Mouse (Mus musculus) layer of hippocampus, adult 8-10 months (tissue): Measurements from ENCODE around the gene Arpc5. TPM values are rescaled to one million over a fixed set of nuclear protein-coding genes. Genes with fewer than 3 reads are reported as not detected.
"Not testable (repeated sequence)": the region's sequence is repeated elsewhere in the genome, so short reads cannot be mapped to it uniquely, and the experiment has no call there.

Experiments
- DNase-seq, 2 experiments: peaks; one replicate each; pipeline ENCODE4 v3.0.0; 2022; ENCODE audit warnings: low spot score in 2 of 2
- total RNA-seq, 4 experiments: library from RNA; stranded (reverse); gene quantifications; 2 replicates each; pipeline ENCODE4 v1.2.4; 2022

Arpc5 gene
- total RNA-seq, 4 experiments from 2014 or later, result 167 to 172 (median 171) TPM

DNA sequence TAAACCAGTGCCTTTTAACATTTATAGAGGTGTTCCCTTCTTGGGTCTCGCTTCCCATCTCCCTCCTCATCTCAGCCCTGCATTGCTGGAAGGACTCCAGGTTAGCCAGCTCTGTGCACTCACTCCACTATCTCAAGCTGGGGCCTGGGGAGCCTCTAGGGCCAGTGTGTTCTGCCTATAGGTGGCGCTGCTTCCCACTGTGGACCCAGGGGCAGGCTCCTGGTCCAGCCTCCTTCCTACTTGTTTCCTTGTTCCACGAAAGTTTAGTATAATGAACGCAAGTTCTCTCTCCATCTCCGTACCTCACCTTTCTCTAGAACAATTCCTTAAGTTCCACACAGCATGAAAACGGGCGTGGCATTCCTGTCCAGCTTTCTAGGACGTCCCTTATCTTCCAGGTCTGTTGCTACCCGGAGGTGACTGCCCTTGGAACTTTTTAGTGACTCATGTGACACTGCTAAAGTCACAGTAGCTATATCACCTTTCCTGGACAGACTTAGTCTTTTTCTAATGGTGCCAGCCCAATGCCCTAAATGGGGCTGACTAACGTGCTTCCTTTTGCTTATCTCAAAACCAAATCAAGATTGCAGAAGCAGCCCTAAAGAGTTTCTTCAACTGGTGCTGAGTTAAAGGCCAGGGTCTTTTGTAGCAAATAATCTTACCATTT is 12.9 kb downstream of the Arpc5 start:
- DNase-seq, result peak; percentile 44 to 78

DNA sequence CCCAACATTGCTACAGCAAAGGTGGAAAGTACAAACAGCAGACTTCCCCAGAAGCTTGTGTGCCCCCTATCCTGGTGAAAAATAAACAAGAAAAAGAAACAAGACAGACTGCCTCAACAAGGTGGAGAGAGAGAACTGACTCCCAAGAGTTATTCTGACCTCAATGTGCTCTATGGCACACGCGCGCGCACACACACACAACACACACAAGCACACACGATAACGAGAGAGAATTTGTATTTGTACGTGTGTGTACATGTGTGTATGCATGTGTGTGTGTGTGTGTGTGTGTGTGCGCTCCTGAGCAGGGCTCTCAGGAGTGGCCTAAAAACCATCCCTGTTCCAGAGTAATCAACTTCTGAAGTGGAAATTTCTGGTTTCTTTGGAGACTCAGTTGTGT is 18.3 kb downstream of the Arpc5 start:
- no peak for DNase-seq

DNA sequence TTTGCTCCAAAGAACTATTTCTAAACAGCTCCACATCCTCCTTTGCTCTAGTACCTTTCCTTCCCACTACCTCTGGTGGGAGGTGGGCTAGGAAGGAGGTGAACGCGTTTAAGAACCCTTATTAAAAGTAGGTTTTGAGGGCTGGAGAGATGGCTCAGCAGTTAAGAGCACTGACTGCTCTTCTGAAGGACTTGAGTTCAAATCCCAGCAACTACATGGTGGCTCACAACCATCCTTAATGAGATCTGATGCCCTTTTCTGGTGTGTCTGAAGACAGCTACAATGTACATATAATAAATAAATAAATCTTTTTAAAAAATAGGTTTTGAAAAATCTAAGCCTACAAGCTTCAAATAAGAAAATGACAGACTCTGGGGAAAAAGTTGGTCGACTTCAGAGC is 19.1 kb downstream of the Arpc5 start:
- not testable (repeated sequence) for DNase-seq

DNA sequence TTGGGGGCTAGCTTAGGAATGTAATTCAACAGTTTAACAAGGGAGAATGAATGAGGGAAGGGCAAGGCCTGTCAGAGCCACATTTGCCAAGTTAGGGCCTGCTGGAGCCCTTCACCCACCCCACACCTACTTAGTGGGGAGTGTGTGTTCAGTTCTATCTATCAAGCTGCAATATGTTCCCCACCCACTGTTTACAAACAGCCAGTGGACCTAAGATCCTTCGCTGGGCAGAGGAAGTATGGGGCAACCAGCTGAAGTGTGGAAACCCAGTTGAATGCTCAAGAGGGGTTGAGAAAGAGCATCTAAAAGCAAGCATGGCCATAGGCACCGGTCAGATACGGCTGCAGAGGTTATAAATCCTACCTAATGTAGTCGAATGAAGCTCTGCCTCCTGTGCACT is 20.6 kb downstream of the Arpc5 start:
- no peak for DNase-seq

DNA sequence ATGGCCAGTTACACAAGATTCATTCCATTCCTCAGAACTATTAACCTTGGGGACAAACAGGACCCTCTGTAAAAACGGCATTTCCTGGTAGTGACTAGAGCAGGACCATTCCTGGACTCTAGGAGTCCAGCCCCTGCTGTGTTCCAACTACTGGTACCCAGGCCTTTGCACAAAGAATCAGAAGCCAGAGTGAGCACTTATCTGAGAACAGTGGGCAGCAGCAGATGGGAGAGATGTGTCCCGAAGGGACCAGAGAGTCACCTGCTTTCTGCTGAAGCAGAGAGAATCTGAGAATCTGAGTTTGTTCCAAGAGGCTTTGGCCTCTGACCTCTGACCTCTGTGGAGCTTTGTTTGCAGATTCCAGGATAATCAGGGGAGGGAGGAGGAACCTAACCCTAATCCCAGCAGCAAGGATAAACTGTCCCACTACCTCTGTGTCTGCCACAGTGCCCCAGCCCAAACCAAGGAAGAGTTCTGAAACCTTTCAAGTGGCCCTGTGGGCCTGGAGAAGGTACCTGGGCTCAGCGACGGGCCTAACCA is 21.8 kb downstream of the Arpc5 start:
- DNase-seq, result no peak

DNA sequence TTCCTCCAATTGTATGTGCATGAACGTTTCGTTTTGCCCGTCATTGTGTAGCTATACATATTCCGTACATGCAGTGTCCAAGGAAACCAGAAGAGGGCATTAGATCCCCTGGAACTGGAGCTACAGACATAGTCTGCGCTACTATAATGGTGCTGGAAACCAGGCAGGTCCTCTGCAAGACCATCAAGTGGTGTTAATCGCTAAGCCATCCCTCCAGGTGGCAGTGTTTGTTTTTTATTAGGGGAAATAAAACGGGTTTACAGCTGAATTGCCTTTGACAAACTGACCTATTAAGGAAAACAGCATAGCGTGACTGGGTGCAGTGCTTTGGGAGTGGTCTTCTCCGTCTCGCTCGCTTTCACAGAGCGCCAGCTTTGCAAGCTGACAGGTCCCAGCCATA is 23.9 kb downstream of the Arpc5 start:
- no peak for DNase-seq

DNA sequence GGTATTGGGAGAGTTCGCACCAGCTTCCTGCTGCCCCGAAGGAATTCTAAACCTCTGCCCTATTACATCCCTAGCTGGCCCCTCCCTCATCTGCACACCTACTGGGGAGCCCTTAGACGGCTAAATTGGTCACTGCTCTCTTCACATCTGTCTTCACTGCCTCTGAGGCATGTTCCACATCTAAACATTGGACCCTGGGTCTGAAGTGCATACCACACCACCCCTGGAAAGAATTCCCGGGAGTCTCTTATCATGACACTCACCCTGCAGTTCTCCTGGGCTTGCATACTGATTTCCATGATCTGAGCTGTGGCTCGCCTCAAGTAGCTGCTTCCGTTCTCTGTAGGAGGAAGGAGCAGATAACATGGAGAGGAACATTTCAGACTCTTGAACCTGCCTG is 24.5 kb downstream of the Arpc5 start:
- no peak for DNase-seq

DNA sequence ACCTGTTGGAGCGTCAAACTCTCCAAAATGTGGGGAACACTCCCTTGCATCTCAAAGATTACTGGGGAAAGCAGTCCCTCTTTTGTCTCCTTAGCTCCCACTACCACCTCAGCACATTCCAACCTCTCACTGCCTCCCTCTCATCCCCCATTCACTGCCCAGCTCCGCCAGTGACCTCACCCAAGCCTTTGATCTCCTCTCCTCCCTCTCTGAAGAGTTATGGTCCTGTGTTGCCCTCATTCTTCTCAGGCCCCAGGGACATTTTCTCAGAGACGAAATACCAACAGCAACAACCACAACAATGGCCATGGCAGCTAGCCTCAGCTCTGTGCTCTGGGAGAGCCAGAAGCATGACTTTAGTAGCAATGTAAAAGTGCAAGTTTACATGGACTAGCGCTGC is 24.9 kb downstream of the Arpc5 start:
- DNase-seq, result no peak

DNA sequence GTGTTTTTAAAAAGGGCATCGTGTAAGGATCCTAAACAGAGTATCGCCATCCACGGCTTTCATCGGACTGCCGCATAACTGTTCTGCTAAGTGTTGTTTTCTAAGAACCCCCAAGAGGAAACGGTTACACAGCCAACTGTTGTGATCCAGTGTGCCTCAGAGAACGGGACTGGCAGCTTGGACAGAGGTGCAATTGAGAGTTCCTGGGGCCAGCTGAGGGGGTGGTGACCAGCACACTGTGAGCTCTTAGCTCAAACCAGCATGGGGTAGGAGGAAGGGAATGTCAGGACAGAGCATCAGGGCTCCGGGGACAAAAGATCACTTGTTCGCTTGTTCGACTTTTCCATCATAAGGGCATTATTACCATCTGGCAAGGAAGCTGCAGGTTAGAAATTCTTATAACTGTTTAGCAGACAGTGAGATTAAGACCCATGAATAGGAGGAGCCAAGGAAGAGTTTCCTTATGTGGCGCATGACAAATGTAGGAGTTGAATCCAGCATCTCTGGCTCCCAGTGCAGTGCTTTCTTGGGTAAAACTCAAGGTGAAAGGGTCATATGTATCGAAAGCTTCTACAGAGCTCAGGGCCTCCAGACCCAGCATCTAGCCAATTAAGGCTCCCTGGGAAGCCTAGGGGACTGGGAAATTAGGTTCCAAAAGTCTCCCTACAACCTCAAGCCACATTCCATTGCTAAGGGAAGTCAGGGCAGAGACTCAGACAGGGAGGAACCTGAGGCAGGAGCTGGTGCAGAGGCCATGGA is 26.6 kb downstream of the Arpc5 start:
- peak; percentile 51 to 63 for DNase-seq

DNA sequence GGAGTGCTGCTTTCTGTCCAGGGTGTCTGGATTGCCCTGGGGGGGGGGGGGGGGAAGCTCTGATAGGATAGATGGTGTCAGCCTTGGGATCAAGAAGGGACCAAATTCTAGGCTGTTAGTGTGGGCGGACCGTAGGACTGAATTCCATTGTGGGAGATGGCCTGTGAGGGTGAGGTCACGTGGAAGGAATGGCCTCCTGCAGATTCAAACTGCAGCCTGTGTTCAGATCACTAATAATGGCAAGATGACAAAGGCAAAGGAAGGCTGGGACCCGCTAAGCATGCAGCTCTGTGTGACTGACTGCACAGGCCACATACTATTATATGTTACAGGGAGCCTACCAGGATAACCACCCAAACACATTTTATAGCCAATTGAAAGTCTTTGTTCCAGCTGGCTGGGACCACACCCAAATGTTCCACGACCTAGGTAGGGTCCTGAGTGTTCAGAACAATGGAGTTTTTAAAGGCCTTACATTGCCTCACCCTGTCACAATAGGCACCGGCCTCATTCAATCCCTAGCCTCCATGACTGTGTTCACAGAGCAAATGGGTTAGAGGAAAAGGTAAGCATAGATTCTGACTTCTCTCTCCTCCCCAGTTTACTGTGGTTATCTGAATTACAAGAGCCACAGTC is 27.3 kb downstream of the Arpc5 start:
- no peak for DNase-seq

DNA sequence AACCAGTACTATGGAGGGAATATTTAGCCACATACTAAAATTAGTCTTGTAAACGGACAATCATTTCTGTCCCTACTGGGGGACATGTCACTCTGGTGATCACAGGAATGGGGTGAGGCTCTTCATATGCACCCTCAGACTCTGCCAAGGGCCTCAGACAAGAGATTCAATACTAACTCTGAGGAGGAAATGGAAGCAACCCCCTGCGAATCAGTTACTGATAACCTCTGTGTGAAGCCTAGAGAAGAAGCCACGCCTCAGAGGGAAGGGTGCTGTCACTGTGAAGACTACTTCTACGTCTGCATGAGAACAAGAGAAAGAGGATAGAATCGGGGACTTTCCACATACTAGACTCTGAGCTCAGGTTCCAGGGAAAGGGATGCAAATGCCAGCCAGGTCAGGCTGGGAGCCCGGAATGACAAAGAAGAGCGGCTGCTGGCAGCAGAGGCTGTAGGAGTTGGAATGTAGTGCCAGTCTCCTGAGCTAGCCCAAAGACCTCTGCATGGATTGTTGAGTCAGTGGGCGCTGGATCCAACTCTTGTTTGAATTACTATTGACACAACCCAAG is 29.4 kb downstream of the Arpc5 start:
- no peak for DNase-seq

DNA sequence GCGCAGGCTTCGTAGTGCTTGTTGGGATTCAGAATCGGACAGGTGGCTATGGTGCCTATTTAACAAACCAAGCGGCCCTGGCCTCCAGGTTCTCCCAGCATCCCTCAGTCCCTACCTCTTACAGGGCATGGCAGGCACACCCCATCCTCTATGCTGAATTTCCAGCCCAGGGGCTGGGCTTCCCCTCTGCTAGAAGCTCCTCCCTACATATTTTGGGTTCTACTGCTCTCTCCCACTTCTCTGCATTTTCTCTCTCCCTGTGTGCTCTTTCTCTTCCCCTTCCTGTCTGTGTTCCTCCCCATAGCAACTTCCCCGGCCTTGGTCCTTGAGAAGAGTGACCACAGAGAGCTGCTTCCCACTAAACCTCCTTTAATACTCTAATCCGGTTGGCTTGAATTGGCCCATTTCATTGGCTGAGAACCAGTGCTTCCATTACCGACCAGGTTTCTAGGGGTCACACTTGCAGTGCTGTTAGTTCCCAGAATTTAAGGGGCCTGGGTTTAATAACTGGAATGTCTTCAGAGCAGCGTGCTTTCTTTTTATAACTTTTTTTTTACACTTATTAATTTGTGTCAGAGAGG is 30.4 kb downstream of the Arpc5 start:
- DNase-seq, result no peak

DNA sequence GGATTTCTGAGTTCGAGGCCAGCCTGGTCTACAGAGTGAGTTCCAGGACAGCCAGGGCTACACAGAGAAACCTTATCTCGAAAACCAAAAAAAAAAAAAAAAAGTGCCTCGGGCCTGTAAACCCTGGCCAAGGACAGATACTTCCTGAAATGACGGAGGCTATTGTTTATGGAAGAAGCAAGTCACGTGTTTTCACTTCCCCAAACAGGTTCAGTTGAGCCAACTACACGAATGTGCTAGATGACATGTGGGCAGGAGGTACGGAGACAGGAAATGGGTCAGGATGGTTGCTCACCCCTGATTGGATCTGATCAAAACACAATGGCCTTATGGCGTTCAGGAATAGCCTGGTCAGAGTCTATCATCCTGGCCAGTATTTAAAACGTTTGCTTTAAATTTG is 31.8 kb downstream of the Arpc5 start:
- DNase-seq, result no peak

DNA sequence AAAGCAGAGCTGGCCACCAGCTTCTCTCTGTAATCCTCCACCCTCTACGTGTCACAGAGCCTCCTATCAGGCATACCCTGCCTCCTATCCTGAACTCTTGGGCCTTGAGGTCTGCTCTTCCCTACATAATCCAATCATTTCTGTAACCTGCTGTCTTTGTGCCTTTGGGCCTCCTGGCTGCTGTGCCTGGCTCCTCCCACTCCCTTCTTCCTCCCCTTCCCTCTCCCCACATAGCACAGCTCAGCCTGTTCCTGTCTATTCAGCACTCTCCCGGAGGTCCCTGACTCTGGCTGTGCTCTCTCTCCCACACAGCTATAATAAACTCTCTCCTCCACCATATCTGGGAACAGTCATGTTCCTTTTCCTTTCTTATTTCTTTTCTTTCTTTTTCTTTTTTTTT is 33.6 kb downstream of the Arpc5 start, which contains the start of gene Ncf2:
Ncf2 (plus strand) TSS at position 298 of the 400 bp plus-strand sequence.
- DNase-seq, result no peak

DNA sequence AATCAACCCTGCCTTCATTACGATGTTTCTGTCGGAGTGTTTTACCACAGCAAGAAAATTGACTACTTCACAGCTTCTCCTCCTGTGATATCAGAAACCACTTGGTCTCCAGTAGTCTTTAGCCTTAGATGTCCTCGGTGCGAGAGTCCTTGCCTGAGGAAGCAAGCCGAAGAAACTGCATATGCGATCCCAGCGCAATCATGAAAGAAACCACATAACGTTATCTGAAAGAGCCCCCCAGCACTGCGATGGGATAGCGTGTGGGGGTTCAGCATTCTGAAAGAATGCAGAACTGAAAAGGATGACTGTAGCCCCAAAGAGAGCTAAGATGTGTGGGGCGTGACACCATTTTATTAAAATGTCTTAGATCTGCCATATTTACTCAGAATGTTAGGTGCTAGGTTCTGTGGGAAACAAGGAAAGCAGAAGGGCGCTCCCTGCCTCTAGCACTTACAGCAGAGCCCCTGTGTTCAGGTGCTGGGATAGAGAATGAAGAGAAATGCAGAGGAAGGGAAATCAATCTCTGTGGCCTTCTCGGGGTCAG is 34.4 kb downstream of the Arpc5 start:
- DNase-seq, result no peak

DNA sequence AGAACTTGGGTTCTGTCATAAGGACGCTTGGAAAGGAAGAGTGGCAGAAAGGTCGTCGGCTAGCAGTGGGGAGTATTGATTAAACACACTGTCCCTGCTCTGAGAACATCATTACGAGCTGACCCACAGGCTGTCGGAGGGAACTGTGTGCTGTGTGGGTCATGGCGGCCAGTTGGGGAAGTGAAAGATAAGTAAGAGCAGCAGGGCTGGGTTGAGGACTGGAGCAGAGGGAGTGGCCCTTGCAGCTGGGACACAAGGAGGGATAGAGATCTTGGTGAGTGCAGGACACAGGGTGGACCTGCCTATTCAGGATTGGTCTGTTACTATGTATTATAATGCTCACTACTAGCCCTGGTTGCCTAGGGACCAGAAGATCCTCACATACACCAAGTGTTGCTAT is 38.6 kb downstream of the Arpc5 start:
- DNase-seq, result no peak

DNA sequence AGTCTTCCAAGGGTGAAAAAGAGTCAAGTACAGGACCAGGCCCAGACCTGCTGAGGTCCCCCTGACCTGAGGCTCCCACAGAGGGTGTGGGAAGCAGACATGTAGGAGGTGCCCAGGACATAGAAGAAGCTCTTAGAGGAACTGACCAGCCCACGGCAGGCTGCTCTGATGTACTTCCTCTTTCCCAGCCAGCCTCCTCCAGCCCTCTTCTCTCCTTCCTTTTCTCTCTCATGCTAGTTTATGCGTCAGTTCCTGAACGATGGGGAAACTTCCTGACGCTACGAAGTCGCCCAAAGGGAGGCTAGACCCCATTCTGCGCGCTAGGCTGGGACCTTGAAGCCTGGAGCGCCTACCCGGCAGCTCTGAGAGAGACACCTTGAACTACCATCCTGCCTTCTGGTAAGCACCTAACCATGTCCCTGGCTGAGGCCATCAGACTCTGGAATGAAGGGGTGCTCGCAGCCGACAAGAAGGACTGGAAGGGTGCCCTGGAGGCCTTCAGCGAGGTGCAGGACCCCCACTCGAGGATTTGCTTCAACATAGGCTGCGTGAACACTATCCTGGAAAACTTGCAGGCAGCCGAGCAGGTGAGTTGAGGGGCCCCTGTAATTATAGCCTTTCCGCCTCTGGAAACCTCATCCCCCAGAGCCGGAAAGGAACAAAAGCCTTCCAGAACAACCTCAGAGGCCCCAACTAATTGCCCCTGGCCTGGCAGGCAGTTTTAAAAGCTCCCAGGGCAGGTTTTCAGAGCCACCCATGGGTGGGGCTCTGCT is 41.5 kb downstream of the Arpc5 start:
- no peak for DNase-seq

DNA sequence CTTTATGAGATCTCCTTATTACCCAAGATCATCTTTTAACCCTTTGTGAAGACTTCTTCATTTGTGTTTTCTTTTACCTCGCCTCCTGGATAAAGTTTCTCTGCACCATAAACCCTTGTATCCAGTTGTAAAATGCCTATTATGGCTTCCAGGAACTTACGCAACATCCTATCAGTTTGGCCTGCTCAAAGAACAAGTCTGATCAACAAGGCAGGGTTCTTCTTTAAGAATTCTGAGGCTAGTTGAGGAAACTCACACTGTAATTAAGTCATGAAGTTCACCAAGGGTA is 42.0 kb downstream of the Arpc5 start:
- DNase-seq, result no peak

DNA sequence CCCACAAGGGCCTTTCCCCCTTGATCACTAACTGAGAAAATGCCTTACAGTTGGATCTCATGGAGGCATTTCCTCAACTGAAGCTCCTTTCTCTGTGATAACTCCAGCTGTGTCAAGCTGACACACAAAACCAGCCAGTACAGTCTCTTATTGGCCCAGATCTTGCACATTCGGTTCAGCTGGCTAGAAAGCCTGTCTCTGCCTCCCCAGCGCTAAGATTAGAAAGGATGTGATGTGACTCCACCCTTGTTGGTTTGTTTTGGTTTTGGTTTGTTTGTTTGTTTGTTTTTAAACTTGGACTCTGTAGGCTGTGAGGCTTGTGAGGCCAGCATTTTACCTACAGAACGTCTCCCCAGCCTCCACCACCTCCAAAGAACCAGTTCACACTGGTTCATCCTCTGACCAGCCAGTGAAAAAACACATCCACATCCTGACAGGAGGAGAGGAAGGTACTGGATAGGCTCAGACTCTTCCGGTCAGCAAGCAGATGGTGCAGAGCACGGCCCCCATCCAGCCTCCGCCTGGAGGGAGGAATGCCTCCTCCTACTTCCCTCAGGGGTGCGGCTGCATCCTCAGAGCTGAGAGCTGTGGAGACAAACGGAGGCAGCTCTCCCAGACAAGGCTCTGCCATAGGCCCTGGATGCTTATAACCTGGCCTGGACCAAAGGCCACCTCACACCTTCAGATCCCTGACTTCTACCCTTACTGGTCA is 43.4 kb downstream of the Arpc5 start:
- DNase-seq, result no peak
